Mouse (Mus musculus): ENCODE measurements at regions not wholly inside any gene's neighbourhood (a gene's known extent, or its start where the extent isn't known, plus 50 kb on each side); places are given as distances from the start of the nearest gene placed in this dataset.

- TF ChIP-seq CTCF (IDR thresholded peaks at IDR 0.05; ENCODE audit: low read depth) = no peak
- TF ChIP-seq EP300 (optimal IDR thresholded peaks at IDR 0.05) = no peak
These were observed 190.8 kb downstream of the Npr3 start for GRCm38 (mm10) chr15:11716168-11716842.

Data from stomach, postnatal 0 days (tissue).